Comparison of ENCODE assay signal across 8 mouse cellular contexts in genomic region chr3:38396760-38397614, GRCm38 (mm10).
DNase-seq lines count a peak whose midpoint lies in the region; ATAC-seq lines count a peak whose summit lies in the region.

No protein-coding gene starts in this region.

- H3K4me1 ChIP-seq in heart, embryonic 11.5 days (ENCODE audit: control insufficient read depth, insufficient read depth, low read length), result peaks cover 3% of the 10 kb centered on the region; the same call in 1 of the 2 replicates
- H3K4me1 ChIP-seq in midbrain, embryonic 11.5 days (ENCODE audit: control insufficient read depth, insufficient read depth, low read length), result peaks cover 8% of the 10 kb centered on the region

- WGBS in heart, embryonic 11.5 days (ENCODE audit: insufficient replicate concordance), result 4% methylated on average over 20 of the region's 20 CpGs
- WGBS in midbrain, embryonic 11.5 days, result 3% methylated on average over 20 of the region's 20 CpGs

- ATAC-seq in heart, embryonic 11.5 days (replicated peaks; ENCODE audit: insufficient number of reproducible peaks, low FRiP score, low TSS enrichment), result no peak
- ATAC-seq in midbrain, embryonic 11.5 days (ENCODE audit: low FRiP score), result peak; percentile 81

- H3K36me3 ChIP-seq in heart, embryonic 11.5 days (ENCODE audit: control insufficient read depth, insufficient read depth, low read length), result no peaks in the 10 kb centered on the region
- no peaks in the 10 kb centered on the region for H3K36me3 ChIP-seq in midbrain, embryonic 11.5 days (ENCODE audit: control insufficient read depth, insufficient read depth, low read length)

- no peak for DNase-seq in heart, adult 18-20 months
- DNase-seq in cerebellum, adult 8-10 months, result peak; percentile 8
- peak; percentile 28 for DNase-seq in forelimb bud, embryonic 11.5 days (ENCODE audit: low read depth, low spot score)
- DNase-seq in midbrain, embryonic 11.5 days (ENCODE audit: low spot score, missing footprints), result peak; percentile 87
- no peak for DNase-seq in thymus, postnatal 4 days
- DNase-seq in left cerebral cortex, adult 8-10 months (ENCODE audit: low spot score in 2 of 2), result no peak
- no peak for DNase-seq in kidney, postnatal 14 days

- no peaks in the 10 kb centered on the region for H3K9me3 ChIP-seq in heart, embryonic 11.5 days (replicated peaks; ENCODE audit: control insufficient read depth, low read length)
- no peaks in the 10 kb centered on the region for H3K9me3 ChIP-seq in midbrain, embryonic 11.5 days (ENCODE audit: control insufficient read depth, low read length)

- peak overlapping the region; percentile 49; the same call in 1 of the 2 replicates for H3K9ac ChIP-seq in heart, embryonic 11.5 days (ENCODE audit: low read depth, low read length)
- no peak overlapping the region for H3K9ac ChIP-seq in midbrain, embryonic 11.5 days (ENCODE audit: low read length)

- peak overlapping the region; percentile 39 for H3K4me3 ChIP-seq in heart, embryonic 11.5 days (ENCODE audit: low read depth, low read length)
- peak overlapping the region; percentile 16; the same call in 1 of the 2 replicates for H3K4me3 ChIP-seq in midbrain, embryonic 11.5 days (ENCODE audit: low read depth, low read length)

- H3K4me2 ChIP-seq in heart, embryonic 11.5 days, result peak overlapping the region; percentile 67
- peak overlapping the region; percentile 44 for H3K4me2 ChIP-seq in midbrain, embryonic 11.5 days

- H3K27me3 ChIP-seq in heart, embryonic 11.5 days (ENCODE audit: control insufficient read depth, insufficient read depth, low read length), result no peaks in the 10 kb centered on the region
- no peaks in the 10 kb centered on the region; the same call in 1 of the 2 replicates for H3K27me3 ChIP-seq in midbrain, embryonic 11.5 days (ENCODE audit: control insufficient read depth, insufficient read depth, low read length)

- H3K27ac ChIP-seq in heart, embryonic 11.5 days (ENCODE audit: low read depth, low read length), result no peak overlapping the region
- H3K27ac ChIP-seq in midbrain, embryonic 11.5 days (ENCODE audit: low read depth, low read length), result no peak overlapping the region

Comparison
In these comparisons a context has a peak if more than half of its experiments do, and no peak if none do; other contexts are left out.
1. DNase-seq: peak in cerebellum, adult 8-10 months (single experiment), forelimb bud, embryonic 11.5 days (single experiment) and midbrain, embryonic 11.5 days (single experiment); none in heart, adult 18-20 months (0 of 2), thymus, postnatal 4 days (single experiment), left cerebral cortex, adult 8-10 months (0 of 2) and kidney, postnatal 14 days (single experiment).